Mouse (Mus musculus) mouse embryonic stem cell (cell line): Measurements from ENCODE around the gene Tbc1d2.
"Not testable (repeated sequence)": the region's sequence is repeated elsewhere in the genome, so short reads cannot be mapped to it uniquely, and the experiment has no call there.

Experiments used
- in situ Hi-C, 2 experiments: fragments of 300-500 bp; cut with MboI; formaldehyde crosslinking; loops; 1 replicate in 1 of 2; 3 replicates in 1 of 2; pipeline ENCODE4 v1.14.3; 2019 to 2020; ENCODE audit warnings: low sequenced_read_pairs in 2 of 2, low pct_unique_long_range_greater_than_20kb in 1 of 2, mixed read lengths in 1 of 2; ENCODE audit not compliant: unreplicated experiment in 1 of 2

Tbc1d2 gene

DNA sequence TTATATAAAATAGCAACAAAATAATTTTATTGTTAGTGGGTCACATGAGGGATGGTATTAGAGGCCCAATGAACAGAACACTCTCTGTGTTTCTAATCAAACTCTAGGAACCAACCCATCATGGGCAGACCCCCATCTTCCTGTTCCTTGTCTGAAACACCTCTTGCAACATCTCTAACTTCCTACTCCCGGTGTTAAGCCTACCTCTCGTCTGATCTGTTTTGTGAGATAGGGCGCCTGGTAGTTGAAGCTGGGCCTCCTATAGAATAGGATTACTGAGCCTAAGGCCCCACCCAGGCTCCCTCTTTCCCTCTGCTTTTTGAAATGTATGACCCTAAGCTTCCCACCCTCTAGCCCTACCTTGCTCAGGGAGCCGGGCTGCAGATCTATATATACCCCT, 59.2 kb downstream of the Tbc1d2 start:
- in situ Hi-C loops: no loop called here

DNA sequence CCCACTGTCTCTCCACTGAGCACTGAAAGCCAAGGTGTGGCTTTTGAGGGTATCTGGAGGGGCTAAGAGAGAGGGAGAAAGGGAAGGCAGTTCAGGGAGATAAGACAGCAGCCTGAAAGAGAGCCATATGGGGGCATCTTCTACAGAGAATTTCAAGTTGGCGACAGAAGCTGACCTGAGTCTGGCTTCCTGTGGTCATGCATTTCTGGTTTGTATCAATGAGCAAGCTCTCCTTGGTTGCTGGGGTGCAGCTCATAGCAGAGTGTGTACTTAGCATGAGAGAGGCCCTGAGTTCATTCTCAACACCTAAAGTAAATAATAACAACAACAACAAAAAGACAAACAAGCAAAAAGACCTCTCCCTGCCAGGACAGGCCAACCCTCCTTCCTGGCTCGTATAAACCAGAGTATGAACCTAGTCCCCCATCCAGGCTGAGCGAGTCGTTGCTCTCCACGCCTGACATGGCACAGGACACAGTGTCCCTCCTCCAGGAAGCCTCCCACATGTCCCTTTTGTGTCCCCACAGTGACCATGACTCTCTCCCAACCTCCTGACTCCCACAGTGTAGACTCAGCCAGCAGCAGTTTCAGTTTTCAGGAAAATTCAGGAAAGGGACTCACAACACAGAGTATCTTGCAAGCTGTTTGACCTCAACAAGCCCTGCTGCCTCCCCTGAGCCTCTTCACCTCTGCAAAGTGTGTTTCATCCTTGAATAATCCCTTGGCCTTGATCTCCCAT, 59.9 kb downstream of the Tbc1d2 start:
- in situ Hi-C loops: no loop called here

DNA sequence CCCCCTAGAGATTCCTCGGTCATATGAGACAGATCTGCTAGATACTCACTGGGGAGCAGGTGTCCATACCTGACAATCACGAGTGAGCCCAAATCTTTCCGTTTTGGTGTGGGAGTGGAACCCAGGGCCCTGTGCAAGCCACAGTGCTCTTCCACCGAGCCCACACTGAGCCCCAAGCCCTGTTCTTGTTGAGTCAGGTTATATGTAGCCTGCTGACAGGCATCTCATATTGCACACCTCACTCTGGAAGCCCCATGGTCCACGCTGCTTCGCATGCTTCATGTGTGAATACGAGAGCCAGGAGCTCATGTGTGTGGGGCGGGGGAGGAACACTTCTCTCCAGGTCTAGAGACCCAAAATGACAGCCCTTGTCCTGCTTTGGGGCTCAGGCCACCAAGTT, 60.9 kb downstream of the Tbc1d2 start:
- in situ Hi-C loops: no loop called here

DNA sequence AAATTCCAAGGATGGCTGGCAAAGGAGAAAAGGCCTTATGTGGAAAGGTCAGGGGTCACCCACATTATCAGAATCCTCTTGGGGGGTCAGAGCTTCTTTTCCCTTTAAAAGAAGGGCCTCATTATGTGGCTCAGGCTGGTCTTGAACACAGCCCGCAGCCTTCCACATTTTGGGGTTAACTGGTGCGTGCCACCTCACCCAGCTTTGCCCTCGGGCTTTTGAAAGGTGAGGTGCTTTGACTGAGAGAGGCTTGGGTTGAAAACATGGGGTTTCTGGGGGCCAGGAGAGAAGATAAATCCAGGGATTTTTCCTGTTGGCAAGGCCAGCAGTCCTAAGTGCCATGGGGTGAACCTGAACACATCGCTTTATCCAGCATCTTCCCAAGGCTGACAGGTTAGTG, 63.5 kb downstream of the Tbc1d2 start:
- in situ Hi-C loops: no loop called here

DNA sequence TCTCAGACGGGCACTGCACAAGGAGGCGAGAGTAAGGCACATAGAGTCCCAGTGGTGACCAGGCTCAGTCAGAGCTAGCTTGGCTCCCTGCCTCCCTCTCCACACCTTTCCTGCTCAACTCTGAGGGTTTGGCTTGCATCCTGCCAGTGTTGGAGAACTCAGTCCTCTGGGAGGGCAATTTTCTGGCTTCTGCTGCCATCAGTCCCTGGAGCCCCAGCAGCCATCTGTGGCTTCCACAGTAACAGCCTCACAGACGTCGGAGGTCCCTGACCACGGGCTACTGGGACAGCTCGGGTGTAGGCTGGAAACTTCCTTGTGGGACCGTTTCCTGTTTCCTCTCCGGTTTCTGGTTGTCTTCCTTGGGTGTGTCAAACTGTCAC, 64.2 kb downstream of the Tbc1d2 start:
- in situ Hi-C loops: no loop called here

DNA sequence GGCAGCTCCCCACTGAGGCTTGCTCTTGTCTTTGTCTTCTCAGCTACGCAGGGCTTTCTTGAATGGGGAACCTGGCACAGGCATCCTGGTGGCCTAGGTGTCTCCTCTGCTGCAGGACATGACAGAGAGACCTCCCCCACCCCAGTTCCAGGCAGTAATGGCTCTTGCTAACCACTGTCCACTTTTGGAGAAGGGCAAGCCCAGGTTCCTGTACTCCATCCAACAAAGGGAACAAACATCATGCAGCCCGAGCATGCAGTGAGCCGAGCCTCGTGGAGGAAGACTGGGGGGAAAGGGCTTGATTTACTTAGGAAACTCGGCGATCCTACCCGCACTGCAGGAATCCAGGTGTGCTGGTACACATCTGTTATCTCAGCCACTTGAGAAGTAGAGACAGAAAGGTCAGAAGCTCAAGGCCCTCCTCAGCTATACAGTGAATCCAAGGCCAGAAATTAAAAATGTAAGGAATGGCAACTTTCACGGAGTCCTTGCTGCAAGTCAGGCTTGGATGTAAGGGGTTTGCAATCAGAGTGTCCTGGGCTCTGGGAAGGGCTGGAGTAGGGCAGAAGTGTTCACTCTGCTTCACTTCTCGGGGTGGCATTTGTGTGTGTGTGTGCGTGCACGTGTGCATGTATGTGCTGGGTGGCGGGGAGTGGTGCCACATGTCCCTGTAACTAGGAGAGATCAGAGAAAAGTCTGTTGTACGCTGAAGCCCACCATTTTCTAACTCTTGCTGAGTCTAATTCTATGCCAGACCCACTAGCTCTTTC, 64.8 kb downstream of the Tbc1d2 start:
- in situ Hi-C loops: no loop called here

DNA sequence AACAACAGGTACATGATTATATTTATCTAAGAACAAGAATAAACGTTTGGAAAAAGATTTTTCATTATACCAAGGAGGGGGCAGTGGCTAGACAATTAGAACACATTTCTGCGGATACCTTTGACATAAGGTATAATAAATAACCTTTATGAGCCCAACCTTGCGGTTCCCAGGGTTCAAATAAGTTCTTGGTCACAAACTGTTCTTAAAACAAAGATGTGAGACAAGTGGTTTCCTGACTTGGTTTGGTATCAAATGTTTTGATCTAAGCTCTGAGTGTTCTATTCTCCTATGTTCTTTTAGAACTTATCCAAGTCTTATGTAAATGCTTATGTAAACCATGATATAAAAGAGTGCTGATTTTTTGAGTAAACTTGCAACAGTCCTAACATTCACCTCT, 65.5 kb downstream of the Tbc1d2 start:
- in situ Hi-C loops: not testable (repeated sequence)

DNA sequence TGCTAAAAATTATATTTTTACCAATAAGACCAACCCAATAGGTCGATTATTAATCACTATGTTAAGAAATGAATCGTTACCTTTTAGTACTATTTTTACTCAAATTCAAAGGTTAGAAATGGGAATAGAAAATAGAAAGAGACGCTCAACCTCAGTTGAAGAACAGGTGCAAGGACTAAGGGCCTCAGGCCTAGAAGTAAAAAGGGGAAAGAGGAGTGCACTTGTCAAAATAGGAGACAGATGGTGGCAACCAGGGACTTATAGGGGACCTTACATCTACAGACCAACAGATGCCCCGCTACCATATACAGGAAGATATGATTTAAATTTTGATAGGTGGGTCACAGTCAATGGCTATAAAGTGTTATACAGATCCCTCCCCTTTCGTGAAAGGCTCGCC, 65.9 kb downstream of the Tbc1d2 start:
- in situ Hi-C loops: not testable (repeated sequence)

DNA sequence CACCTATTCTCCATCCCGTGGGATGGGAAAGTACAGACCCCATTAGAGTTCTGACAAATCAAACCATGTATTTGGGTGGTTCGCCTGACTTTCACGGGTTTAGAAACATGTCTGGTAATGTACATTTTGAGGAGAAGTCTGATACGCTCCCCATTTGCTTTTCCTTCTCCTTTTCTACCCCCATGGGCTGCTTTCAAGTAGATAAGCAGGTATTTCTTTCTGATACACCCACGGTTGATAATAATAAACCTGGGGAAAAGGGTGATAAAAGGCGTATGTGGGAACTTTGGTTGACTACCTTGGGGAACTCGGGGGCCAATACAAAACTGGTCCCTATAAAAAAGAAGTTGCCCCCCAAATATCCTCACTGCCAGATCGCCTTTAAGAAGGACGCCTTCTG, 68.0 kb downstream of the Tbc1d2 start:
- in situ Hi-C loops: not testable (repeated sequence)

DNA sequence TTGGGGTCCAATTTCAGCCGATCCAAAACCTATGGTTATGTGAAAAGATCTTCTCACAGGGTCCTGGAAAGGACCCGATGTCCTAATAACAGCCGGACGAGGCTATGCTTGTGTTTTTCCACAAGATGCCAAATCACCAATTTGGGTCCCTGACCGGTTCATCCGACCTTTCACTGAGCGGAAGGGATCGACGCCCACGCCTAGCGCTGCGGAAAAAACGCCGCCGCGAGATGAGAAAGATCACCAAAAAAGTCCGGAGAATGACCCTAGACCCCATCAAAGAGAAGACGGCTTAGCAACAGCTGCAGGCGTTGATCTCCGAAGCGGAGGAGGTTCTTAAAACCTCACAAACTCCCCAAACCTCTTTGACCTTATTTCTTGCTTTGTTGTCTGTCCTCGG, 68.4 kb downstream of the Tbc1d2 start:
- in situ Hi-C loops: not testable (repeated sequence)

DNA sequence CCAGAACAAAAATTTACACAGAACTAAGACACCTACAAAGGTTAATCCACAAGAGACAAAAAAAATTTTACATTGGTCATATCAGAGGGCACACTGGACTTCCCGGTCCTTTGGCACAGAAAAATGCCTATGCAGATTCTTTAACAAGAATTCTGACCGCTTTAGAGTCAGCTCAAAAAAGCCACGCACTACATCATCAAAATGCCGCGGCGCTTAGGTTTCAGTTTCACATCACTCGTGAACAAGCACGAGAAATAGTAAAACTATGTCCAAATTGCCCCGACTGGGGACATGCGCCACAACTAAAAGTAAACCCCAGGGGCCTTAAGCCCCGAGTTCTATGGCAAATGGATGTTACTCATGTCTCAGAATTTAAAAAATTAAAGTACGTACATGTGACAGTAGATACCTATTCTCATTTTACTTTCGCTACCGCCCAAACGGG, 69.2 kb downstream of the Tbc1d2 start:
- in situ Hi-C loops: not testable (repeated sequence)

DNA sequence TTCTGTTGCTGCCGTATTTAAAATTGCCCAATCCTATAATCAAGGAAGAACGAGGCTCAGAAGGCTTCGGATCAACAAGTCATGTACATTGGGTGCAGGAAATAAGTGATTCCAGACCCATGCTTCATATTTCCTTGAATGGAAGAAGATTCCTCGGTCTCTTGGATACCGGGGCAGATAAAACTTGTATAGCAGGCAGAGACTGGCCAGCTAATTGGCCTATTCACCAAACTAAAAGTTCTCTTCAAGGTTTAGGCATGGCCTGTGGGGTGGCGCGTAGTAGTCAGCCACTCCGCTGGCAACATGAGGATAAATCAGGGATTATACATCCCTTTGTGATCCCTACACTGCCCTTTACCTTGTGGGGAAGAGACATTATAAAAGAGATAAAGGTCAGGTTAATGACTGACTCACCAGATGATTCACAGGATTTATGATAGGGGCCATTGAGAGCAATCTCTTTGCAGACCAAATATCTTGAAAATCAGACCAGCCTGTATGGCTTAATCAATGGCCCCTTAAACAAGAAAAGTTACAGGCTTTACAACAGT, 71.1 kb downstream of the Tbc1d2 start:
- in situ Hi-C loops: not testable (repeated sequence)

DNA sequence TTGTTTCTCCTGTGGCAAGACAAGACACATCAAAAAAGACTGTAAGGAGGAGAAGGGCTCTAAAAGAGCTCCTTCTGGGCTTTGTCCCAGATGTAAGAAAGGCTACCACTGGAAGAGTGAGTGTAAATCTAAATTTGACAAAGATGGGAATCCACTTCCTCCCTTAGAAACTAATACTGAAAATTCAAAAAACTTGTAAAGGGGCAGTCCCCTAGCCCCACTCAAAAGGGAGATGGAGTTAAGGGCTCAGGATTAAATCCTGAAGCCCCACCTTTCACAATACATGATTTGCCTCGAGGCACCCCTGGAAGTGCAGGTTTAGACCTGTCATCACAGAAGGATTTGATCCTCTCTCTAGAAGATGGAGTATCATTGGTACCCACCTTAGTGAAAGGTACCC, 71.8 kb downstream of the Tbc1d2 start:
- in situ Hi-C loops: no loop called here

DNA sequence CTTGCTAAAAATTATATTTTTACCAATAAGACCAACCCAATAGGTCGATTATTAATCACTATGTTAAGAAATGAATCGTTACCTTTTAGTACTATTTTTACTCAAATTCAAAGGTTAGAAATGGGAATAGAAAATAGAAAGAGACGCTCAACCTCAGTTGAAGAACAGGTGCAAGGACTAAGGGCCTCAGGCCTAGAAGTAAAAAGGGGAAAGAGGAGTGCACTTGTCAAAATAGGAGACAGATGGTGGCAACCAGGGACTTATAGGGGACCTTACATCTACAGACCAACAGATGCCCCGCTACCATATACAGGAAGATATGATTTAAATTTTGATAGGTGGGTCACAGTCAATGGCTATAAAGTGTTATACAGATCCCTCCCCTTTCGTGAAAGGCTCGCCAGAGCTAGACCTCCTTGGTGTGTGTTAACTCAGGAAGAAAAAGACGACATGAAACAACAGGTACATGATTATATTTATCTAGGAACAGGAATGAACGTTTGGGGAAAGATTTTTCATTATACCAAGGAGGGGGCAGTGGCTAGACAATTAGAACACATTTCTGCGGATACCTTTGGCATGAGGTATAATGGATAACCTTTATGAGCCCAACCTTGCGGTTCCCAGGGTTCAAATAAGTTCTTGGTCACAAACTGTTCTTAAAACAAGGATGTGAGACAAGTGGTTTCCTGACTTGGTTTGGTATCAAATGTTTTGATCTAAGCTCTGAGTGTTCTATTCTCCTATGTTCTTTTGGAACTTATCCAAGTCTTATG, 74.3 kb downstream of the Tbc1d2 start:
- in situ Hi-C loops: not testable (repeated sequence)

DNA sequence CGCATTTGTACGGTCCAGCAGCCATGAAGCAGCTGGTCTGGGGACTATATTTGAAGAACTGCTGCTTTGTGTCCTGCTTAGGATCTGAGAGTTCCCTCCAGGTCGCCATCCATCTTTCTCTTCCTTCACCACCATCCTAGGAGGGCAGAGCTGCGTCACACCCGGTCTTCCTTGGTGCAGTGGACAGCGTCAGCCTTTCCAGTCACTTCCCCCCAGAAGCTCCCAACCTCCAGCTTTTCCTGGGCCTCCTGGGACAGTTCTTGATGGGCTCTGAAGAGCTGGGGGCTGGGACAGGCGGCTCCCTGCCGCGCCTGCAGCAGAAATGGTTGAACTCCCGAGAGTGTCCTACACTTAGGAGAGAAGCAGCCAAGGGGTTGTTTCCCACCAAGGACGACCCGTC, 75.2 kb downstream of the Tbc1d2 start:
- in situ Hi-C loops: loop anchor here in 1 of 2 experiments (25.0 kb wide), 1 partner anchor 437 kb away; no protein-coding TSS in a partner anchor

DNA sequence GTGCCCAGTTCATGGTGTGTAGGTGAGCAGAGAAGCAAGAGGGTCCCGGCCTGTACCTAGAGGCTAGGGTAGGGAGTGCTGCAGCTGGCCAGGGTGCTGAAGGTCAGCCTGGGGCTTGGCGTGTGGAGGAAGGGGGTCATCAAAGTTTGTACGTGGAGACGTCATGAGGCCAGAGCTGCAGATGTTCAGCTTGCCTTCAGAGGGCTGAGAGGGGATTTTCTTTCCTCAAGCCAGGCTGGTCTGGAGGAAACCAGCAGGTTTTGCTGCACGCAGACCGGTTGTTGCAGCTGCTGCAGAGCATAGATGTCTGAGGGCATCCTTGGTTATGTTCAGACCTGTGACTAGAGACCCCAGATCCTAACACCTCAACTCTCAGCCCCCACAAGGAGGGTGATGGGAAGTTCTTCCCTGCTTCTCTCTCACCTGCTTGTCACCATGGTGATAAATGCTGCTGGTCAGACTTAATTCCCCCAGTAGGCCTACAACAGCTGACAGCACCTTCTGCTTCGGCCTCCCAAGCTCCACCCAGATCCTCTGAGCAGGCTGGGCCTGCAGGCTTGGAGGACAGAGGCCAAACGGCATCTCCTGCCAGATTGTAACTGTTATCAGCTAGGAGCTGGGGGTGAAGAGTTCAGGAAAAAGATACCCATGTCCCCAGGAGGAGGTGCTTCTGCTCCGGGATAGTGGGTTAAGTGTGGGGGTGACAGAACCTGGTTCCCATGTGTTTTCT, 75.8 kb downstream of the Tbc1d2 start:
- in situ Hi-C loops: loop anchor here in 1 of 2 experiments (25.0 kb wide), 1 partner anchor 438 kb away; no protein-coding TSS in a partner anchor

DNA sequence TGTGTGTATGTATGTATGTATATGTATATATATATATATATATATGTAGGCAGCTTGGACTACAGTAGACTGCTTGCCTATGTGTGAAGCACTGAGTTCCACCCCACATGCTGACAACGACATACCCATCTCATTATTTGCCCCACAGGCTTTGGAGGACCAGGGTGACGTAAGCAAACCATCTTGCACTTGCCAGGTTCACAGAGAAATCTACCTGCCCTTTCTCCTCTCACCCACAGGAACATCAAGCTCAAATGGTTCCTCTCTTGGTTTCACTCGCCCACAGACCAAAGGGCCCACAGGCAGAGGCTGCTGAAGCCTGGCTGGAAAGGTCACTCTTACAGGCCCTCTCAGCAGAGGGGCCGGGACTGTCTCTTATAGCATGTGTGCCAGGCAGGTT, 77.4 kb downstream of the Tbc1d2 start:
- in situ Hi-C loops: loop anchor here in 1 of 2 experiments (25.0 kb wide), 1 partner anchor 440 kb away; no protein-coding TSS in a partner anchor

DNA sequence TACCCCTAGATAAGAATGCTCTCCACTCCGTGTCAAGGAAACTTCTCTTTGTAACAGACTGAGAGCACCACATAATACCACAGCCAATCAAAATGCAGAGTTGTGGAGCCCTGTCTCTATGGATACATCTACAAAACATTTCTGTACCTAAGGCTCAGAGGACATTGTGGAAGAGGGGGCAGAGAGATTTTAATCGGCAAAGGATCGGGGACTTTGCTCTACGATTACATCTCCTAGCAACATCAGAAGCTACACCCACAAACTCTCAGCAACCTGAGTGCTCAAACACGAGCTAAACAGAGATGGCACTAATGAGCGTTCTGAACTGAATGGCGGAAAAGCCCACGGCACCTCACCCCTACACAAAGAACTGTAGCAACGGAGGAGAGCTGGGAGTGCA, 78.3 kb downstream of the Tbc1d2 start:
- in situ Hi-C loops: loop anchor here in 1 of 2 experiments (25.0 kb wide), 1 partner anchor 441 kb away; no protein-coding TSS in a partner anchor
